Mouse (Mus musculus): ENCODE measurements around the gene Nsmce4a. TPM values are rescaled to one million over a fixed set of nuclear protein-coding genes. Genes with fewer than 3 reads are reported as not detected.
A peak's percentile ranks its signal among the peaks of the same experiment; 100 is the strongest.

Nsmce4a gene
- total and polyA plus RNA-seq, 3 experiments, result 67.6 to 208 (median 97.9) TPM

- DNase-seq (ENCODE audit: extremely low read depth), result no peak
- peak within 1 kb of the TSS in 1 of 3 experiments; percentile 48 for H3K4me3 ChIP-seq (replicated peaks in 1 of 3; ENCODE audit: low read depth in 2 of 3, low read length in 2 of 3, poor library complexity in 1 of 3)
- peaks cover 4 to 22% of the 10 kb centered on the region in 2 experiments for H3K4me1 ChIP-seq (ENCODE audit: control insufficient read depth in 1 of 2, insufficient read depth in 2 of 2)
- in situ Hi-C loops (cut with MboI; ENCODE audit: low pct_ligation_motif_present, low pct_unique_long_range_greater_than_20kb, low sequenced_read_pairs) (no loop called here), dilution Hi-C loops (cut with MboI; ENCODE audit: extremely low pct_ligation_motif_present, extremely low pct_unique_long_range_greater_than_20kb, low sequenced_read_pairs) (no loop called here)
- no peak within 1 kb of the TSS for H3K27ac ChIP-seq (ENCODE audit: insufficient read depth, low read depth)
- no peaks in the 10 kb centered on the region for H3K79me2 ChIP-seq (replicated peaks; ENCODE audit: control insufficient read depth, extremely low read depth, insufficient read depth, poor library complexity, severe bottlenecking)
- peaks cover 6% of the 10 kb centered on the region for H3K27me3 ChIP-seq (replicated peaks)
- H3K9ac ChIP-seq (ENCODE audit: insufficient read depth, low read depth), result no peak within 1 kb of the TSS
- peaks cover 5% of the 10 kb centered on the region for H3K9me3 ChIP-seq (replicated peaks; ENCODE audit: low read length)
- H3K36me3 ChIP-seq (replicated peaks in 1 of 2; ENCODE audit: control insufficient read depth in 1 of 2, insufficient read depth in 1 of 2, low read length in 1 of 2), result no peaks in the 10 kb centered on the region
- H3K4me2 ChIP-seq (ENCODE audit: insufficient read depth, low read depth, poor library complexity, severe bottlenecking), result peak within 1 kb of the TSS; percentile 80
- no peak for TF ChIP-seq NRF1 (IDR thresholded peaks at IDR 0.05; ENCODE audit: low read depth, low read length)
- no peak for TF ChIP-seq KAT2A (IDR thresholded peaks at IDR 0.05; ENCODE audit: insufficient replicate concordance, low read length)
- TF ChIP-seq POLR2A (IDR thresholded peaks at IDR 0.05; ENCODE audit: low read depth, low read length), result no peak
- TF ChIP-seq MAFK (IDR thresholded peaks at IDR 0.05; ENCODE audit: insufficient replicate concordance, low read length), result 0 out of 2 replicates have a peak, but pooled peaks have one; percentile 65
Measured at GRCm38 (mm10) chr7:130577388-130578003, 4.6 kb upstream of the Nsmce4a start, which contains the start of gene Tacc2. Gene Tacc2, plus strand, starts transcription at chr7:130577438.

GRCm38 (mm10) chr7:130576981-130577380 lies 4.1 kb upstream of the Nsmce4a start:
- H3K9ac ChIP-seq (ENCODE audit: insufficient read depth, low read depth), result no peak overlapping the region
- in situ Hi-C loops (cut with MboI; ENCODE audit: low pct_ligation_motif_present, low pct_unique_long_range_greater_than_20kb, low sequenced_read_pairs) (no loop called here), dilution Hi-C loops (cut with MboI; ENCODE audit: extremely low pct_ligation_motif_present, extremely low pct_unique_long_range_greater_than_20kb, low sequenced_read_pairs) (no loop called here)
- TF ChIP-seq RCOR1 (conservative IDR thresholded peaks at IDR 0.05; ENCODE audit: low read depth, low read length), result no peak
- TF ChIP-seq CHD2 (IDR thresholded peaks at IDR 0.05; ENCODE audit: low read length), result no peak
- no peak for TF ChIP-seq USF2 (conservative IDR thresholded peaks at IDR 0.05; ENCODE audit: low read depth, low read length)
- TF ChIP-seq ZC3H11A (IDR thresholded peaks at IDR 0.05; ENCODE audit: low read depth, low read length), result no peak
- TF ChIP-seq ZNF384 (IDR thresholded peaks at IDR 0.05; ENCODE audit: low read depth, low read length), result no peak
- TF ChIP-seq RAD21 (IDR thresholded peaks at IDR 0.05; ENCODE audit: low read depth, low read length), result no peak
- no peak for TF ChIP-seq BHLHE40 (IDR thresholded peaks at IDR 0.05; ENCODE audit: low read depth, low read length)
- H3K36me3 ChIP-seq (replicated peaks in 1 of 2; ENCODE audit: control insufficient read depth in 1 of 2, insufficient read depth in 1 of 2, low read length in 1 of 2), result no peaks in the 10 kb centered on the region
- peaks cover 6% of the 10 kb centered on the region for H3K27me3 ChIP-seq (replicated peaks)
- H3K79me2 ChIP-seq (replicated peaks; ENCODE audit: control insufficient read depth, extremely low read depth, insufficient read depth, poor library complexity, severe bottlenecking), result no peaks in the 10 kb centered on the region
- H3K27ac ChIP-seq (ENCODE audit: insufficient read depth, low read depth), result no peak overlapping the region
- peak overlapping the region; percentile 80 for H3K4me2 ChIP-seq (ENCODE audit: insufficient read depth, low read depth, poor library complexity, severe bottlenecking)
- H3K4me1 ChIP-seq (ENCODE audit: control insufficient read depth in 1 of 2, insufficient read depth in 2 of 2), result peaks cover 4 to 22% of the 10 kb centered on the region in 2 experiments
- no peak for DNase-seq (ENCODE audit: extremely low read depth)
- peaks cover 5% of the 10 kb centered on the region for H3K9me3 ChIP-seq (replicated peaks; ENCODE audit: low read length)
- peak overlapping the region in 1 of 3 experiments; percentile 48 for H3K4me3 ChIP-seq (replicated peaks in 1 of 3; ENCODE audit: low read depth in 2 of 3, low read length in 2 of 3, poor library complexity in 1 of 3)

- no peak for DNase-seq (ENCODE audit: extremely low read depth)
- in situ Hi-C loops (cut with MboI; ENCODE audit: low pct_ligation_motif_present, low pct_unique_long_range_greater_than_20kb, low sequenced_read_pairs), result no loop called here
- Histone ChIP-seq H3K4me1 (ENCODE audit: control insufficient read depth in 1 of 2, insufficient read depth in 2 of 2) (peaks cover 11 to 39% of the 10 kb centered on the region in 2 experiments), H3K4me3 (replicated peaks in 1 of 3; ENCODE audit: low read depth in 2 of 3, low read length in 2 of 3, poor library complexity in 1 of 3) (no peak overlapping the region), H3K9ac (ENCODE audit: insufficient read depth, low read depth) (no peak overlapping the region), H3K4me2 (ENCODE audit: insufficient read depth, low read depth, poor library complexity, severe bottlenecking) (0 out of 2 replicates have a peak overlapping the region, but pooled peaks have one; percentile 25), H3K9me3 (replicated peaks; ENCODE audit: low read length) (no peaks in the 10 kb centered on the region), H3K79me2 (replicated peaks; ENCODE audit: control insufficient read depth, extremely low read depth, insufficient read depth, poor library complexity, severe bottlenecking) (no peaks in the 10 kb centered on the region), H3K36me3 (replicated peaks in 1 of 2; ENCODE audit: control insufficient read depth in 1 of 2, insufficient read depth in 1 of 2, low read length in 1 of 2) (no peaks in the 10 kb centered on the region), H3K27ac (ENCODE audit: insufficient read depth, low read depth) (no peak overlapping the region), H3K27me3 (replicated peaks) (peaks cover 3% of the 10 kb centered on the region)
- dilution Hi-C loops (cut with MboI; ENCODE audit: extremely low pct_ligation_motif_present, extremely low pct_unique_long_range_greater_than_20kb, low sequenced_read_pairs), result no loop called here
- TF ChIP-seq POLR2A (IDR thresholded peaks at IDR 0.05; ENCODE audit: low read depth, low read length), result no peak
- TF ChIP-seq BHLHE40 (IDR thresholded peaks at IDR 0.05; ENCODE audit: low read depth, low read length), result 0 out of 2 replicates have a peak, but pooled peaks have one; percentile 39
Measured at GRCm38 (mm10) chr7:130574211-130574991, 1.5 kb upstream of the Nsmce4a start.
